Mouse (Mus musculus) G1E-ER4 (cell line): ENCODE results near the gene Jund. TPM values are rescaled to one million over a fixed set of nuclear protein-coding genes. Genes with fewer than 3 reads are reported as not detected.

Experiments
- GATA1 ChIP-seq: IDR thresholded peaks from one replicate; pipeline ENCODE4 v1.8.0; 2012; ENCODE audit warnings: low read length, inconsistent platforms
- polyA plus RNA-seq: library from polyadenylated mRNA; stranded (reverse); fragments of >175 nt; gene quantifications from 2 replicates; pipeline ENCODE4 v1.2.3, GENCODE M21; 2012

Gene Jund
- polyA plus RNA-seq, 1 experiment = 232 TPM

DNA sequence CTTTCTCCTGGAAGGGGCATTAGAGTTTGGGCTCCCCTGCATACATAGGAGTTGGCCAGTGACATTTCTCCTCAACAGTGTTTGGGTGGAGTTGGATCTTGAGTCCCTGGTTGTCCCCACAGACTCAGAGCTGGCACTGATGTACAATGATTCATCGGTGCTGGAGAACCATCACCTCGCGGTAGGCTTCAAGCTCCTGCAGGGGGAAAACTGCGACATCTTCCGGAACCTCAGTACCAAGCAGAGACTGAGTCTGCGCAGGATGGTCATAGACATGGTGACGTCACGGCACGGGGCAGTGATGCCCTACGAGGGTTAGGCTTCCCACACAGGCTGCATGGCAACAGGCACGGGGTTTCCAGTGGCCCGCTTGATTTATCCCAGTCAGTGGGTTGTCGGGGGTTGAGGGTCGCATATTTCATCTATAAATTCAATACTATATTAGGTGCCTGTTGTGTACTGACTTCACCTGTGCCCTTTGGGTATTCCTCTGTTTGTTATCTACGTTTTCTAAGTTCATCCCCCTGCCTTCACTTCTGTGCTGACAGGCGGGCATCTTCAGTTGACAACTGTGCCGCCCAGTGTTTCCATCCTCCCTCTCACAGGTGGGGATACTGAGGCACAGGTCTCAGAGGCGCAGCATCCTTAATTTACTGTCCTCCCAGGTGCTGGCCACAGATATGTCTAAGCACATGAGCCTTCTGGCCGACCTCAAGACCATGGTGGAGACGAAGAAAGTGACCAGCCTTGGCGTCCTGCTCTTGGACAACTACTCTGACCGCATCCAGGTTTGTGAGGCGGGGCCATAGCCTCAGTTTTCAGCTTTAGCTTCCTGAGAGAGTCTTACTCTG, 49.7 kb downstream of the Jund start:
- no peak for TF ChIP-seq GATA1

GRCm38 (mm10) chr8:70749097-70749674, 50.4 kb downstream of the Jund start:
- no peak for TF ChIP-seq GATA1

Other genes with a start within 250 kb of the Jund start
- gene Klhl26, start 222.0 kb upstream of the Jund start, polyA plus RNA-seq = 10.0 and 10.8 TPM in 2 replicates
- gene Tmem59l, start 211.6 kb upstream of the Jund start, polyA plus RNA-seq = not detected in 2 replicates
- gene Crlf1, start 205.8 kb upstream of the Jund start, polyA plus RNA-seq = not detected in 2 replicates
- gene Rex1bd, start 192.2 kb upstream of the Jund start, polyA plus RNA-seq = 264 and 347 TPM in 2 replicates
- gene Uba52, start 188.1 kb upstream of the Jund start, polyA plus RNA-seq = 421 and 1,202 TPM in 2 replicates
- 1,137 and 1,401 TPM in 2 replicates for gene Fkbp8, start 171.2 kb upstream of the Jund start, polyA plus RNA-seq
- 41.4 and 54.9 TPM in 2 replicates for gene Kxd1, start 171.0 kb upstream of the Jund start, polyA plus RNA-seq
- 50.0 and 51.6 TPM in 2 replicates for gene Ell, start 159.5 kb upstream of the Jund start, polyA plus RNA-seq
- 184 and 204 TPM in 2 replicates for gene Isyna1, start 104.6 kb upstream of the Jund start, polyA plus RNA-seq
- gene Ssbp4, start 90.1 kb upstream of the Jund start, polyA plus RNA-seq = 968 and 1,213 TPM in 2 replicates
- gene Lrrc25, start 82.8 kb upstream of the Jund start, polyA plus RNA-seq = 0.08 and 0.13 TPM in 2 replicates
- gene Gdf15, start 66.5 kb upstream of the Jund start, polyA plus RNA-seq = 0.05 TPM in 1 of 2 replicates, not detected in the other
- 3.7 and 5.0 TPM in 2 replicates for gene Pgpep1, start 38.6 kb upstream of the Jund start, polyA plus RNA-seq
- gene Lsm4, start 25.7 kb upstream of the Jund start, polyA plus RNA-seq = 887 and 1,189 TPM in 2 replicates
- not detected in 2 replicates for gene Iqcn, start 4.5 kb downstream of the Jund start, polyA plus RNA-seq
- gene Gm3336, start 19.6 kb downstream of the Jund start, polyA plus RNA-seq = not detected in 2 replicates
- gene Pde4c, start 24.8 kb downstream of the Jund start, polyA plus RNA-seq = 0.81 and 1.2 TPM in 2 replicates
- 21.8 and 26.1 TPM in 2 replicates for gene Rab3a, start 55.7 kb downstream of the Jund start, polyA plus RNA-seq
- gene Mpv17l2, start 62.0 kb downstream of the Jund start, polyA plus RNA-seq = 189 and 199 TPM in 2 replicates
- gene Pik3r2, start 77.8 kb downstream of the Jund start, polyA plus RNA-seq = 70.1 and 86.8 TPM in 2 replicates
- gene Mast3, start 106.1 kb downstream of the Jund start, polyA plus RNA-seq = 206 and 255 TPM in 2 replicates
- gene Il12rb1, start 109.5 kb downstream of the Jund start, polyA plus RNA-seq = 5.2 and 5.3 TPM in 2 replicates
- 65.7 and 101 TPM in 2 replicates for gene Arrdc2, start 140.8 kb downstream of the Jund start, polyA plus RNA-seq
- gene Kcnn1, start 164.3 kb downstream of the Jund start, polyA plus RNA-seq = 0.03 TPM in 2 replicates
- 179 and 205 TPM in 2 replicates for gene Ccdc124, start 175.0 kb downstream of the Jund start, polyA plus RNA-seq
- 0.10 and 0.13 TPM in 2 replicates for gene Slc5a5, start 193.8 kb downstream of the Jund start, polyA plus RNA-seq
- 1,483 and 5,957 TPM in 2 replicates for gene Rpl18a, start 198.5 kb downstream of the Jund start, polyA plus RNA-seq
- 129 and 137 TPM in 2 replicates for gene Map1s, start 207.0 kb downstream of the Jund start, polyA plus RNA-seq